Mouse (Mus musculus) heart, embryonic 15.5 days (tissue): ENCODE measurements at regions not wholly inside any gene's neighbourhood (a gene's known extent, or its start where the extent isn't known, plus 50 kb on each side); places are given as distances from the start of the nearest gene placed in this dataset.

Source experiments
- ATAC-seq: fragments of 200-750 bp; cut with Nextera tagmentation; replicated peaks from 2 replicates; pipeline ENCODE4 v1.8.0; 2017; ENCODE audit warnings: low read depth, moderate TSS enrichment; ENCODE audit not compliant: insufficient number of reproducible peaks, insufficient read depth, low FRiP score
- H3K27ac ChIP-seq: fragments of 300-500 bp; sonication (generic); 2 replicates; pipeline ENCODE4 v1.5.1; 2015; ENCODE audit warnings: mild to moderate bottlenecking, inconsistent platforms
- H3K27me3 ChIP-seq: fragments of 300-500 bp; sonication (generic); 2 replicates; pipeline ENCODE4 v1.6.1; 2015; ENCODE audit warnings: inconsistent platforms
- H3K36me3 ChIP-seq: fragments of 300-500 bp; sonication (generic); 2 replicates; pipeline ENCODE4 v1.6.1; 2015; ENCODE audit warnings: mild to moderate bottlenecking, inconsistent platforms
- H3K4me1 ChIP-seq: fragments of 300-500 bp; sonication (generic); replicated peaks from 2 replicates; pipeline ENCODE4 v1.6.1; 2015; ENCODE audit warnings: inconsistent platforms
- H3K4me2 ChIP-seq: fragments of 300-500 bp; sonication (generic); 2 replicates; pipeline ENCODE4 v1.6.1; 2015; ENCODE audit warnings: inconsistent platforms, mild to moderate bottlenecking, moderate library complexity
- H3K4me3 ChIP-seq: fragments of 300-500 bp; sonication (generic); 2 replicates; pipeline ENCODE4 v1.5.1; 2015; ENCODE audit warnings: mild to moderate bottlenecking, inconsistent platforms
- H3K9ac ChIP-seq: fragments of 300-500 bp; sonication (generic); 2 replicates; pipeline ENCODE4 v1.6.1; 2015; ENCODE audit warnings: mild to moderate bottlenecking, inconsistent platforms
- H3K9me3 ChIP-seq: fragments of 300-500 bp; sonication (generic); replicated peaks from 2 replicates; pipeline ENCODE4 v1.6.1; 2016; ENCODE audit warnings: inconsistent platforms
- WGBS: fragments of 180-500 bp; shearing (Covaris S2); methylation state at CpG from one replicate; pipeline ENCODE4 v1.1.7; 2015; ENCODE audit warnings: mixed read lengths; 5-methylcytosine and 5-hydroxymethylcytosine counted together

- no peak overlapping the region for H3K9ac ChIP-seq
- H3K9me3 ChIP-seq = no peaks in the 10 kb centered on the region
- H3K4me2 ChIP-seq = no peak overlapping the region
- ATAC-seq = no peak
- WGBS = 43% methylated on average over 13 of the region's 13 CpGs
- peaks cover 5% of the 10 kb centered on the region; the same call in 1 of the 2 replicates for H3K4me1 ChIP-seq
- H3K36me3 ChIP-seq = no peaks in the 10 kb centered on the region
- peaks cover 15% of the 10 kb centered on the region for H3K27me3 ChIP-seq
- no peak overlapping the region for H3K27ac ChIP-seq
- H3K4me3 ChIP-seq = no peak overlapping the region
Observed at GRCm38 (mm10) chr16:90550058-90550795, 164.4 kb downstream of the Hunk start.
